Mouse (Mus musculus): ENCODE results near the gene Bcat2.
A peak's percentile ranks its signal among the peaks of the same experiment; 100 is the strongest.
"Not testable (repeated sequence)": the region's sequence is repeated elsewhere in the genome, so short reads cannot be mapped to it uniquely, and the experiment has no call there.

Gene Bcat2

GRCm38 (mm10) chr7:45570103-45570741 lies at the start of gene Bcat2:
Gene Bcat2, plus strand, starts transcription at chr7:45570153.
- DNase-seq = peak; percentile 63 to 74

GRCm38 (mm10) chr7:45520605-45521004 lies 49.3 kb upstream of the Bcat2 start:
- DNase-seq = no peak

- DNase-seq = peak; percentile 82 to 83
These were observed 48.2 kb upstream of the Bcat2 start for GRCm38 (mm10) chr7:45521728-45522184.

- no peak for DNase-seq
These were observed 47.7 kb upstream of the Bcat2 start for GRCm38 (mm10) chr7:45522194-45522752.

GRCm38 (mm10) chr7:45522957-45523676 lies 46.8 kb upstream of the Bcat2 start:
- DNase-seq = no peak

- no peak for DNase-seq
These were observed 46.2 kb upstream of the Bcat2 start for GRCm38 (mm10) chr7:45523678-45524170.

- no peak for DNase-seq
These were observed 44.9 kb upstream of the Bcat2 start for GRCm38 (mm10) chr7:45524841-45525621.

- DNase-seq = peak; percentile 90 to 96
These were observed 44.0 kb upstream of the Bcat2 start, which contains the start of the genes Ppp1r15a and Plekha4 for GRCm38 (mm10) chr7:45525809-45526473. Gene Ppp1r15a, minus strand, starts transcription at chr7:45526268. Gene Plekha4, plus strand, starts transcription at chr7:45526330.

- DNase-seq = no peak
These were observed 43.4 kb upstream of the Bcat2 start for GRCm38 (mm10) chr7:45526474-45527120.

- not testable (repeated sequence) for DNase-seq
These were observed 42.8 kb upstream of the Bcat2 start for GRCm38 (mm10) chr7:45527169-45527568.

GRCm38 (mm10) chr7:45529461-45529860 lies 40.5 kb upstream of the Bcat2 start:
- no peak for DNase-seq

GRCm38 (mm10) chr7:45530643-45531042 lies 39.3 kb upstream of the Bcat2 start:
- DNase-seq = no peak

GRCm38 (mm10) chr7:45535676-45536075 lies 34.3 kb upstream of the Bcat2 start:
- no peak for DNase-seq

- DNase-seq = no peak
These were observed 32.4 kb upstream of the Bcat2 start for GRCm38 (mm10) chr7:45537602-45538001.

GRCm38 (mm10) chr7:45538163-45539041 lies 31.6 kb upstream of the Bcat2 start:
- no peak for DNase-seq

- DNase-seq = no peak
These were observed 30.9 kb upstream of the Bcat2 start for GRCm38 (mm10) chr7:45539095-45539494.

- DNase-seq = no peak
These were observed 29.7 kb upstream of the Bcat2 start for GRCm38 (mm10) chr7:45540213-45540612.

- DNase-seq = no peak
These were observed 25.4 kb upstream of the Bcat2 start for GRCm38 (mm10) chr7:45544525-45544924.

- no peak for DNase-seq
These were observed 20.1 kb upstream of the Bcat2 start for GRCm38 (mm10) chr7:45549641-45550436.
